Mouse (Mus musculus) bone marrow macrophage, adult 2 months (primary cell): Measurements from ENCODE around the gene Sugct.

Experiments used
- CTCF ChIP-seq: IDR thresholded peaks from 2 replicates; pipeline ENCODE4 v1.5.1; 2012; ENCODE audit warnings: low read depth, mild to moderate bottlenecking, low read length, moderate library complexity
- POLR2A ChIP-seq: IDR thresholded peaks from 2 replicates; pipeline ENCODE4 v1.6.1; 2012; ENCODE audit warnings: mild to moderate bottlenecking, low read depth, low read length, borderline replicate concordance

DNA sequence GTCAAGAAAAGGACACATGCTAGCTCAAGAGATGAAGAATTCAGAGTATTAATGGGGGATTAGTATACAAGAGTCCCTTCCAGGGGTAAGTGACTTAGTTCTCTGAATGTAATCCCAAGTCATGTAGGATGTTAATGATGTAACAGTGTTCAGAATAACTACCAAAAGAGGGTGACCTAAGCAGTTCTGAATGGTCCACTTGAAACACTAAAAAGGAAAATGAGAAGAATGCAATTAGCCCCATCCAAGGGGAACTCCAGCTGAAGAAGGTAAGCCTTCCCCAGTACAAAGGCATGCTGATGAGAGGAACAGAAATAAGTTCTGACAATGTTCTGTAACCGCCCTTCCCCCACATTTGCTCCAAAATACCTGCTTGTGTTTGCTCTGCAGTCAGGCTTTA lies 760.3 kb downstream of the Sugct start:
- TF ChIP-seq POLR2A (no peak), CTCF (no peak)
